Mouse (Mus musculus) lung, embryonic 15.5 days (tissue): ENCODE measurements around the gene Gcn1l1. TPM values are rescaled to one million over a fixed set of nuclear protein-coding genes. Genes with fewer than 3 reads are reported as not detected.
"Not testable (repeated sequence)": the region's sequence is repeated elsewhere in the genome, so short reads cannot be mapped to it uniquely, and the experiment has no call there.

Source experiments
- ATAC-seq: fragments of 200-750 bp; cut with Nextera tagmentation; 2 replicates; pipeline ENCODE4 v1.8.0; 2017; ENCODE audit warnings: moderate number of reproducible peaks, borderline replicate concordance; ENCODE audit not compliant: low FRiP score, low TSS enrichment; ENCODE audit errors: extremely low read depth
- H3K27ac ChIP-seq: fragments of 300-500 bp; sonication (generic); 2 replicates; pipeline ENCODE4 v1.5.1; 2015; ENCODE audit warnings: moderate library complexity, mild to moderate bottlenecking, inconsistent platforms
- H3K27me3 ChIP-seq: fragments of 300-500 bp; sonication (generic); 2 replicates; pipeline ENCODE4 v1.6.1; 2015; ENCODE audit warnings: inconsistent platforms
- H3K36me3 ChIP-seq: fragments of 300-500 bp; sonication (generic); 2 replicates; pipeline ENCODE4 v1.6.1; 2015; ENCODE audit warnings: inconsistent platforms
- H3K4me1 ChIP-seq: fragments of 300-500 bp; sonication (generic); 2 replicates; pipeline ENCODE4 v1.6.1; 2015; ENCODE audit warnings: inconsistent platforms
- H3K4me2 ChIP-seq: fragments of 300-500 bp; sonication (generic); 2 replicates; pipeline ENCODE4 v1.6.1; 2015; ENCODE audit warnings: inconsistent platforms, mild to moderate bottlenecking, moderate library complexity
- H3K4me3 ChIP-seq: fragments of 300-500 bp; sonication (generic); 2 replicates; pipeline ENCODE4 v1.5.1; 2015; ENCODE audit warnings: mild to moderate bottlenecking, inconsistent platforms
- H3K9ac ChIP-seq: fragments of 300-500 bp; sonication (generic); 2 replicates; pipeline ENCODE4 v1.6.1; 2015; ENCODE audit warnings: inconsistent platforms
- H3K9me3 ChIP-seq: fragments of 300-500 bp; sonication (generic); 2 replicates; pipeline ENCODE4 v1.6.1; 2016; ENCODE audit warnings: inconsistent platforms
- WGBS: fragments of 180-500 bp; shearing (Covaris S2); methylation state at CpG from one replicate; pipeline ENCODE4 v1.1.7; 2015; 5-methylcytosine and 5-hydroxymethylcytosine counted together
- polyA plus RNA-seq: library from polyadenylated mRNA; unstranded; fragments of >200 nt; fragmentation: Nextera tagmentation; extraction: Ambion mirVana; gene quantifications from 2 replicates; pipeline ENCODE4 v1.2.1, GENCODE M21; 2015

Gene Gcn1l1
- 35.6 and 40.0 TPM in 2 replicates for polyA plus RNA-seq

DNA sequence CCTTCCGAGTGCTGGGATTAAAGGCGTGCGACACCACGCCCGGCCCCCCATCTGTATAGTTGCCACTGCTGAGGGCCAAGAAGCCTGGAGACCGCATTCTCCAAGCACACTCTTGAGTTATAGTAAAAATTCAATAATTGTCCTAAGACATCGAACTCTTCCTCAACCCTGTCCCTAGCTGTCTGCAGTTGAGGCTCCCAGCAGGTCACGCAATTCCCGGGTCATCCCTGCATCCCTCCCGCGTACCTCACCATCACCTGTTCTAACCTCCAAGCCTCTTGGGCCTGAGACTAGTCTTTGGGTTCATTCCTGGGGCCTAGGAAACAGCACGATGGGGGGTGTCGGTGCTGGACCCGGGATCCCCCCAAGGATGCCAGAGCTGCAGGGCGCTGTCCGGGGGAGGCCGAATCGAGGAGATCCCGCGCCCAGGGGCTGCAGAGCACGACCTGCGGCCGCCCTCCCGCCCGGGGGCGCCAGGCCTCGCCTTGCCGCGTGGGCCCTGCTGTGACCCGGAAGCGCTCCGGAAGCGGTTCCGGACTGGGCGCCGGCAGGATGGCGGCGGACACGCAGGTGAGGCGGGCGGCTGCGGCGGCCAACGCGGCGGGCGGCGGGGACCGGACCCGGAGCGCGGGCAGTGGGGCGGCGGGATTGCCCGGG lies at the start of gene Gcn1l1:
Gcn1l1 (plus strand) TSS at position 518 of the 657 bp plus-strand sequence.
- Histone ChIP-seq H3K36me3 (peaks cover 36% of the 10 kb centered on the region), H3K9me3 (no peaks in the 10 kb centered on the region), H3K4me1 (peaks cover 58% of the 10 kb centered on the region), H3K9ac (peak within 1 kb of the TSS; percentile 92), H3K27ac (peak within 1 kb of the TSS; percentile 69), H3K27me3 (no peaks in the 10 kb centered on the region), H3K4me2 (peak within 1 kb of the TSS; percentile 91), H3K4me3 (peak within 1 kb of the TSS; percentile 99)
- peak; percentile 83 for ATAC-seq
- WGBS: 2% methylated on average over 38 of the region's 55 CpGs

DNA sequence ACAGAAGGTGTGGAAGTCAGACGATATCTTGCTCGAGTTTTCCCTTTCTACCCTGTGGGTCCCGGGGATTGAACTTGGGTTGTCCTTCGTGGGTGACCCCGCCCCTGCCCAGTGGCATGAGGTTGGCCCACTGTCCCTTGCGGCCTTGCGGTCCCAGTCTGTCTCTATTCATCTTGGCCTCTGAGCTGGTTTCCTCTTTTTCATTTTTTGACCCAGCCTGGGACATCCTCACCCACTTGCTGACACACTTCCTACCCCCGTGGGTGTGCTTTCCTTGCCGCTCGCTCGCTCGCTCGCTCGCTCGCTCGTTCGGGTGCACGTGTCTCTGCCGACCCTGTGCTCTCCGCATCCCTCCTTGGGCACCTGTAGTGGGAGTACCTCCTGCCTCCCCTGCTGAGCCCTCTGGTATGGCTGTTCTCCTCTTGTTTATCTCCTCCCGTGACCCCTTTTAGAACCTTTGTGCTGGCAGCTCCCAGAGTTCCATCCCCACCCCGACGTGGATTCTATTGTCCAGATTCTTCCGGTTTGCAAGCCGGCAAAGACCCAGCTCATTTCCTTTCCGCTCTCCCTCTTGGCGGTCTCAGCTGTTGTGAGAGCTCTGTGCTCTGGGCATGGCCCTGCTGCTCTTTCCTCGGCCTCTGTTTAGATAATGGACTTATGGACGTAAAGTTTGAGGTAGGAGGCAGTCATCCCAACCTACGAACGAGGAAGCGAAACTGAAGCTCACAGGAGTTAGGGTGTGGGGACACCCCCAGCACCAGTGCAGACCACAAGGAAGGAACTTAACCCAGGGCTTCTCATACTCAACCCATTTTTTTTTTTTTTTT lies 48.8 kb upstream of the Gcn1l1 start:
- Histone ChIP-seq H3K27me3 (no peaks in the 10 kb centered on the region), H3K9me3 (no peaks in the 10 kb centered on the region), H3K4me1 (peaks cover 43% of the 10 kb centered on the region), H3K27ac (peak overlapping the region; percentile 96), H3K4me3 (no peak overlapping the region), H3K4me2 (peak overlapping the region; percentile 55), H3K9ac (no peak overlapping the region), H3K36me3 (no peaks in the 10 kb centered on the region)
- ATAC-seq: no peak
- WGBS: 70% methylated on average over 32 of the region's 32 CpGs

DNA sequence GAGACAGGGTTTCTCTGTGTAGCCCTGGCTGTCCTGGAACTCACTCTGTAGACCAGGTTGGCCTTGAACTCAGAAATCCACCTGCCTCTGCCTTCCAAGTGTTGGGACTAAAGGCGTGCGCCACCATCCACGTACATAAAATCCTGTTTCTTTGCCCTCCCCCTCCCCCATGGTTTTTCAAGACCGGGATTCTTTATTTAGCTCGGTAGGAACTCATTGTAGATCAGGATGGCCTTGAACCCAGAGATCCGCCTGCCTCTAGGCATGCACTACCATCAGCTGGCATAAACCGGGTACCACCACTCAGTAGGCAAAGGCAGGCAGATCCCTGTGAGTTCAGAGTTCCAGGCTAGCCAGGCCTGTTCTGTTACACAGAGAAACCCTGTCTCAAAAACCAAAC lies 48.1 kb upstream of the Gcn1l1 start:
- peak overlapping the region; percentile 55; the same call in 1 of the 2 replicates for H3K4me2 ChIP-seq
- 88% methylated on average over 7 of the region's 7 CpGs for WGBS
- H3K4me1 ChIP-seq: peaks cover 49% of the 10 kb centered on the region

DNA sequence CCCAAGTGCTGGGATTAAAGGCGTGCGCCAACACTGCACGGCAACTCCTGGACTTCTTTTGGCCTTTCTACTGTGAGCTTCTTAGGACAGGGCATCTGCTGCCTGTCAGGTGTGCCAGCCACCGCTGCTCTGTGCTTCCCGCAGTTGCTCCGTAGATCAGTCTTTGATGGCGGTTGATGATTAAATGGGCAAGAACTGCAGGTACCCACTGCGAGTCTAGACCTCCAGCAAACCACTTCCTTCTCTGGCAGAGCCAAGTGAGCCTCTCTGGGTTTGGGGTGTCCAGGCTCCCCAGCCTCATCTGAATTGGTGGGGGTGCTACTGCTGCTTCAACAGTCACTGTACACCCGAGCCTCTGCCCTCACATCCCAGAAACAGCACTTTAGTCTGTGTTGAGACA lies 47.6 kb upstream of the Gcn1l1 start:
- H3K9ac ChIP-seq: no peak overlapping the region
- H3K4me3 ChIP-seq: no peak overlapping the region
- peaks cover 55% of the 10 kb centered on the region for H3K4me1 ChIP-seq
- WGBS: 87% methylated on average over 9 of the region's 9 CpGs
- ATAC-seq: no peak
- H3K4me2 ChIP-seq: no peak overlapping the region
- H3K9me3 ChIP-seq: no peaks in the 10 kb centered on the region
- H3K27me3 ChIP-seq: no peaks in the 10 kb centered on the region
- H3K36me3 ChIP-seq: no peaks in the 10 kb centered on the region
- 0 out of 2 replicates have a peak overlapping the region, but pooled peaks have one; percentile 96 for H3K27ac ChIP-seq

More for the DNA sequence above, 48.1 kb upstream of the Gcn1l1 start:
- Histone ChIP-seq H3K9me3 (no peaks in the 10 kb centered on the region), H3K4me3 (no peak overlapping the region), H3K9ac (no peak overlapping the region), H3K36me3 (no peaks in the 10 kb centered on the region), H3K27me3 (no peaks in the 10 kb centered on the region), H3K27ac (peak overlapping the region; percentile 96)
- ATAC-seq: no peak

DNA sequence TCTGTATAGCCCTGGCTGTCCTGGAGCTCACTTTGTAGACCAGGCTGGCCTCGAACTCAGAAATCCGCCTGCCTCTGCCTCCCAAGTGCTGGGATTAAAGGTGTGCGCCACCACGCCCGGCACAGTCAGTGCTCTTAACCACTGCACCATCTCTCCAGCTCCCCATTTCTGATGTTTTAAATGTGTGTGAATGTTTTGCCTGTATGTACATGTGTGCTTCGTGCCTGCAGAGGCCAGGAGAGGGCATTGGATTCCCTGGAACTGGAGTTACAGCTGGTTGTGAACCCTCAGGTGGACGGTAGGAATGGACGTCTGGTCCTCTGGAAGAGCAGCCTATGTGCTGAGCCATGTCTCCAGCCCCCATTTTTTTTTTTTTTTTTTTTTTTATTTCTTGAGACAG lies 46.8 kb upstream of the Gcn1l1 start:
- H3K4me3 ChIP-seq, H3K9ac ChIP-seq, H3K27ac ChIP-seq, H3K9me3 ChIP-seq, H3K4me2 ChIP-seq, H3K27me3 ChIP-seq, ATAC-seq, H3K36me3 ChIP-seq: not testable (repeated sequence)
- peaks cover 62% of the 10 kb centered on the region for H3K4me1 ChIP-seq
- 91% methylated on average over 8 of the region's 8 CpGs for WGBS

DNA sequence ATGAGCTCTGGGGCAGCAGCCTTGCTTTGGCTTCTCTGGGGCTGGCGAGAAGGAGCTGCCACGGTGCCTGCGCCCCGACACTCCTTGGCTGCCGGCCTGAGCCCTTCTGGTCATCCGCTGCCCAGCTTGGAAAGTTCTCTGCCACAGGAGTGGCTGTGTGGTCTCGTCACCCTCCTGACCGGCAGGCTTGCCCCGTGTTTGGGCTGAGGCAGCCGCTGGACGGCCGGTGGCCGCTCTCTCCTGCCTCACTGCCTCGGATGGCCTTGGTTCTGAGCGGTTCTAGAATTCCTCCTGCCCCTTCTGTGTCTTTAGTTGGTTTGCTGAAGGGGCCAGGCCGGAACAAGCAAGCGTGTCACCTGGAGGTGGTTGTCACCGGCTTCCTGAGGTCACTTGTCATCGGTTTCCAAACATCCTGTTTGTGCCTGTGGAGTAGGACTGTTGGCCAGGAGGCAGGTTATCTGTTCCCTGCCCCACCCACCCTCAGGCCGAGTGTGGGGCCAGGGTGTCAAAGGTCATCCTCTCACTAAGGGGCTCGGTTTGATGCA lies 44.7 kb upstream of the Gcn1l1 start:
- H3K36me3 ChIP-seq: no peaks in the 10 kb centered on the region
- no peaks in the 10 kb centered on the region for H3K9me3 ChIP-seq
- WGBS: 42% methylated on average over 21 of the region's 21 CpGs
- H3K9ac ChIP-seq: no peak overlapping the region
- peaks cover 63% of the 10 kb centered on the region for H3K4me1 ChIP-seq
- H3K27ac ChIP-seq: peak overlapping the region; percentile 78
- no peaks in the 10 kb centered on the region for H3K27me3 ChIP-seq
- peak overlapping the region; percentile 39 for H3K4me2 ChIP-seq
- H3K4me3 ChIP-seq: 0 out of 2 replicates have a peak overlapping the region, but pooled peaks have one; percentile 2
- no peak for ATAC-seq

DNA sequence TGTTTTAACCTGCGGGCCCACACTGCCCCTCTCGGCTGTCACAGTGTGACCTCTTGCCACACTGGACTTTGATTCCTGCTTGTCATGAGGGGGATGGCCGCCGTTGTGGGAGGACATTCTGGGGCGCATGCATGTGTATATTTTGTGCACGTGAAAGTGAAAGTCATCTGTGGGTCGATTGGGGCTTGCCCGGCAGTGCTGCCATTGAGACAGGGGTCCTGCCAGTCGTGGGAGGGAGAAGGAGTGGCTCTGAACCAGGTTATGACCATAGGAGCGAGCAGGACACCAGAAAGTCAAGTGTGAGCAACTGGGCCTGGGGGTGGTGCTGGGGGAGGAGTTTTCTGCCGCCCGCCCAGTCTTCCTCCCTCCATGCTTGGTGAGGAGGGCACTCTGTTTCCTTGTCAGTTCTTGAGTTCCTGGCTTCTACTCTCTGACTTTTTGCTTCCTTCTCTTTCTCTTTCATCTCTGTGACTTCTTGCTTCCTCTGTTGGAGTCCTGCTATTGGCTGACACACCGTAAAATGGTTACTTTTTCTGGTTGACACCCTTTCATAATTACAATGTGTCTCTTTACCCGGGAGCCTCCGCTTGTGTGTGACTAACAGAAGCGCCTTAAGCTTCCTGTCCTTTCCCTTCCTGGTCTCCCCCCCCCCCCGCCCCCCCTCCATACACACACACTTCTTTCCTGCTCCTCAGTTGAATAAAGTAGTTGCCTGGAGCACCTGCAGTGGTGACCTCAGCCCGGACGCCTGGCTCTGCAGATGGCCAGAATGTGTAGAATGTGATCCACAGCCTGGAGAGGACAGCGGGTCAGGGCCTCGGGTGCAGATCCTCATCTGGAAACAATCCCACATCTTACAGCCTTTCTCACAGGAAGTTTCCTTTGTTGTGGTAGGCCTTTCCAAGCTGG lies 43.2 kb upstream of the Gcn1l1 start:
- no peak overlapping the region for H3K9ac ChIP-seq

DNA sequence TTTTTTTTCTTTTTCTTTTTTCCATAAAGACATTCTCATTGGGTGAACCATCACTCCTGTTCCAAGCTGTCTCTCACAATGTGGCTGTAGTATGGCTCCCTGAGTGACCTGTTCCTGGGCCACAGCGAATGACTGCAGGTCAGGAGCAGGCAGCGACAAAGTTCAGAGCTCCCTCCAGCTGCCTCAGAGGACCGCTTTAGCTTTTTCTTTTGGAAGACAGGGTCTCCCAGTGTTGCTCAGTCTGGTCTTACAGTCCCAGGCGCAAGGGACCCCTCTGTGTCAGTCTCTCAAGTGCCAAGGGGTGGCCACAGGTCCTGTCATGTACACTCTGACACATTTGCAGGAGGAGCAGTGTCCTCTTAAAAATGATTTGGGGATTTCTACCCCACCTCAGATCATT lies 42.5 kb upstream of the Gcn1l1 start:
- no peaks in the 10 kb centered on the region for H3K27me3 ChIP-seq
- H3K9ac ChIP-seq: no peak overlapping the region
- 77% methylated on average over 4 of the region's 4 CpGs for WGBS
- no peak for ATAC-seq
- no peaks in the 10 kb centered on the region for H3K9me3 ChIP-seq
- H3K4me2 ChIP-seq: peak overlapping the region; percentile 31; the same call in 1 of the 2 replicates
- H3K27ac ChIP-seq: peak overlapping the region; percentile 78
- no peak overlapping the region for H3K4me3 ChIP-seq
- H3K36me3 ChIP-seq: no peaks in the 10 kb centered on the region
- H3K4me1 ChIP-seq: peaks cover 74% of the 10 kb centered on the region

More for the DNA sequence above, 43.2 kb upstream of the Gcn1l1 start:
- peaks cover 74% of the 10 kb centered on the region for H3K4me1 ChIP-seq
- no peaks in the 10 kb centered on the region for H3K27me3 ChIP-seq
- peak; percentile 37; the same call in 1 of the 2 replicates for ATAC-seq
- peak overlapping the region; percentile 78 for H3K27ac ChIP-seq
- no peaks in the 10 kb centered on the region for H3K36me3 ChIP-seq
- 38% methylated on average over 20 of the region's 21 CpGs for WGBS
- H3K4me3 ChIP-seq: no peak overlapping the region
- H3K9me3 ChIP-seq: no peaks in the 10 kb centered on the region
- H3K4me2 ChIP-seq: peak overlapping the region; percentile 31

DNA sequence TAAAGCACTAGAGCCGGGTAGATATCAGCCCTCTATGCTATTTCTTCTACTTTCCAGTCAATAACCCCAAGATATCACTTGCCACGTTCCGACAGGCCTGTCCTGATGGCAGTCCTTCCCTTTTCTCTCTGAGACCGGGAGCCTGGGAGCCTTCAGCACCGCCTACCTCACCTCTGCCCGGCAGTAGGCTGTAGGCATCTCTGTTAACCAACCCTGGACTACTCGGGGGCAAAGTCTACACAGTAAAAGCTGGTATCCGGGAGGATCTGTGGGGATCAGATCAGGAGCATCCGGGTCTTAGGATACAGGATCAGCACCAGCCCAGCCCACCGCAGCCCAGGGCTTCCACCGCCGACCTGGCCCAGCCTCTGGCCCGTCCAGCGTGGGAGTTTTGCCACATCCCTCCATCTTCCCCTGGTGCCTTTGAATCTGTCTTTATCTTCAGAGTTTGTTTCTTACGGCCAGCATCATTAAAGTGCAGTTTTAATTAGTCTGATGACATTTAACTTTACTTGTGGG lies 42.0 kb upstream of the Gcn1l1 start:
- Histone ChIP-seq H3K27ac (peak overlapping the region; percentile 78), H3K4me2 (no peak overlapping the region), H3K9me3 (no peaks in the 10 kb centered on the region), H3K4me3 (no peak overlapping the region), H3K36me3 (no peaks in the 10 kb centered on the region), H3K27me3 (no peaks in the 10 kb centered on the region), H3K4me1 (peaks cover 78% of the 10 kb centered on the region), H3K9ac (no peak overlapping the region)
- ATAC-seq: no peak
- 62% methylated on average over 15 of the region's 15 CpGs for WGBS

DNA sequence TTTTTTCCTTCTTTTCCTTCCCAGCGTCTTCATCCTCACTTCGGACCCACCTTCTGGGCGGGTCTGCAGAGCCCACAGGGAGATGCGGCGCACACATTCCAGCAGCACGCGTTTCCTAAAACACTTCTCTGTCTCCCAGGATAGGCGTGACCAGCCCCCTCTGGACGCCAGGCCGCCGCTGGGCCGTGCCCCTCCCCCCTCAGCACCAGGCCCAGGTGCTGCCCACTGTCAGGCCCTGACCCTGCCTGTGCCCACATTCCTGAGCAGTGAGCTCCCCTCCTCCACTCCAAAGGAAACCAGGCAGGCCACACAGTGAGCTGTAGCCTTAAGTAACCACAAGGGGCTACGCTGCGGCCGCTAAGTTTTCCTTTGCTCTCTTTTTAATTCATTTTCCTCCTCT lies 41.1 kb upstream of the Gcn1l1 start:
- ATAC-seq: peak; percentile 65
- Histone ChIP-seq H3K27me3 (no peaks in the 10 kb centered on the region), H3K4me2 (peak overlapping the region; percentile 36), H3K27ac (peak overlapping the region; percentile 78), H3K9ac (no peak overlapping the region; the same call in 1 of the 2 replicates), H3K9me3 (no peaks in the 10 kb centered on the region), H3K4me3 (no peak overlapping the region), H3K4me1 (peaks cover 85% of the 10 kb centered on the region), H3K36me3 (no peaks in the 10 kb centered on the region)
- WGBS: 8% methylated on average over 15 of the region's 15 CpGs

DNA sequence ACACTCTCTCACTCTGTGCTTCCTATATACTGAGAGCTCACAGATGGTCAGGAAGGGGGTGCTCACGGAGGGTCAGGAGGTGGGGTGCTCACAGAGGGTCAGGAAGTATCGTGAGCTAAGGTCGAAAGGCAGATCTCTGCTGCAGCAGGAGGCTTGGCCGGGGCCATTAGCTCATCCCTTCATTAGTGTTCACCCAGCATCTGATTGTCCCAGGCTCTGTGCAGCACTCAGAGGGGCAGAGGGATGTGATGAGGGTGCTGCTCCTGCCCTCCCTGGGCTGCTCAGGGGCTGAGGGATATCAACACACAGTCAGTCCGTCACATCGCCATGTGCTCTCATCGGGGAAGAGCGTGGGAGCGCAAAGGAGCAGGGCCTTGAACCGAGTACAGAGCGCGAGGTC lies 40.6 kb upstream of the Gcn1l1 start:
- Histone ChIP-seq H3K36me3 (no peaks in the 10 kb centered on the region), H3K4me3 (no peak overlapping the region), H3K27ac (peak overlapping the region; percentile 78), H3K27me3 (no peaks in the 10 kb centered on the region), H3K4me2 (peak overlapping the region; percentile 36), H3K9ac (no peak overlapping the region), H3K4me1 (peaks cover 86% of the 10 kb centered on the region), H3K9me3 (no peaks in the 10 kb centered on the region)
- no peak for ATAC-seq
- 34% methylated on average over 12 of the region's 12 CpGs for WGBS
